16 mouse cellular contexts compared by ENCODE assay signal in genomic region chr4:32491176-32491575, GRCm38 (mm10).
DNase-seq lines count a peak whose midpoint lies in the region; ATAC-seq lines count a peak whose summit lies in the region.
"Had no signal": no experiment of that assay in that cellular context is flagged by ENCODE, and none has a peak within 500 bp of the region (broad histone marks: within the 10 kb centered on the region; RNA-seq: fewer than 3 reads in every experiment).

No protein-coding gene starts in this region.

- H3K36me3 ChIP-seq in heart, embryonic 16.5 days (ENCODE audit: control insufficient read depth, insufficient read depth), result no peaks in the 10 kb centered on the region
- H3K36me3 ChIP-seq in lung, embryonic 16.5 days (ENCODE audit: control insufficient read depth, insufficient read depth, low read length), result no peaks in the 10 kb centered on the region
- no peaks in the 10 kb centered on the region for H3K36me3 ChIP-seq in midbrain, embryonic 16.5 days (ENCODE audit: control insufficient read depth, insufficient read depth, low read length)
- no peaks in the 10 kb centered on the region for H3K36me3 ChIP-seq in midbrain, embryonic 10.5 days
- H3K36me3 ChIP-seq: embryonic facial prominence, embryonic 10.5 days had no signal

- no peak overlapping the region for H3K4me3 ChIP-seq in heart, embryonic 16.5 days (ENCODE audit: low read length)
- no peak overlapping the region for H3K4me3 ChIP-seq in lung, embryonic 16.5 days (ENCODE audit: low read length)
- no peak overlapping the region for H3K4me3 ChIP-seq in midbrain, embryonic 16.5 days (ENCODE audit: low read depth, low read length)
- H3K4me3 ChIP-seq in midbrain, embryonic 10.5 days, result no peak overlapping the region
- H3K4me3 ChIP-seq: embryonic facial prominence, embryonic 10.5 days; forebrain, embryonic 13.5 days had no signal

- H3K4me1 ChIP-seq in heart, embryonic 16.5 days (ENCODE audit: control insufficient read depth, insufficient read depth, low read length), result peaks cover 22% of the 10 kb centered on the region
- H3K4me1 ChIP-seq in lung, embryonic 16.5 days (replicated peaks; ENCODE audit: control insufficient read depth, insufficient read depth, low read length), result peaks cover 13% of the 10 kb centered on the region
- peaks cover 12% of the 10 kb centered on the region for H3K4me1 ChIP-seq in midbrain, embryonic 16.5 days (ENCODE audit: control insufficient read depth, insufficient read depth, low read length)
- H3K4me1 ChIP-seq in midbrain, embryonic 10.5 days, result peaks cover 21% of the 10 kb centered on the region

- H3K9me3 ChIP-seq in heart, embryonic 16.5 days (replicated peaks; ENCODE audit: control insufficient read depth, low read length), result peaks cover 7% of the 10 kb centered on the region; the same call in 1 of the 2 replicates
- no peaks in the 10 kb centered on the region for H3K9me3 ChIP-seq in lung, embryonic 16.5 days (ENCODE audit: control insufficient read depth, low read length)
- H3K9me3 ChIP-seq in midbrain, embryonic 16.5 days (replicated peaks; ENCODE audit: control insufficient read depth, low read length, poor library complexity, severe bottlenecking), result no peaks in the 10 kb centered on the region
- no peaks in the 10 kb centered on the region; the same call in 1 of the 2 replicates for H3K9me3 ChIP-seq in midbrain, embryonic 10.5 days (replicated peaks)
- H3K9me3 ChIP-seq: forebrain, embryonic 13.5 days had no signal

- peak overlapping the region; percentile 7; the same call in 1 of the 2 replicates for H3K9ac ChIP-seq in heart, embryonic 16.5 days (ENCODE audit: low read length)
- H3K9ac ChIP-seq in lung, embryonic 16.5 days (ENCODE audit: low read length), result no peak overlapping the region
- H3K9ac ChIP-seq in midbrain, embryonic 16.5 days (ENCODE audit: low read depth, low read length), result no peak overlapping the region
- H3K9ac ChIP-seq: forebrain, embryonic 13.5 days; forebrain, postnatal 0 days had no signal

- intact Hi-C loops in heart, postnatal 25 days (cut with DNase I), result no loop called here

- WGBS in heart, embryonic 16.5 days, result 39% methylated on average over 8 of the region's 8 CpGs
- WGBS in lung, embryonic 16.5 days, result 43% methylated on average over 8 of the region's 8 CpGs
- 85% methylated on average over 8 of the region's 8 CpGs for WGBS in midbrain, embryonic 16.5 days
- 90% methylated on average over 8 of the region's 8 CpGs for WGBS in midbrain, embryonic 10.5 days

- no peak for ATAC-seq in heart, embryonic 16.5 days (replicated peaks; ENCODE audit: extremely low read depth, insufficient read depth, low FRiP score)
- peak; percentile 52 for ATAC-seq in lung, embryonic 16.5 days (ENCODE audit: low read depth)
- no peak for ATAC-seq in midbrain, embryonic 16.5 days
- ATAC-seq: forebrain, embryonic 13.5 days; forebrain, postnatal 0 days; hindbrain, postnatal 0 days had no signal

- no peak overlapping the region for H3K4me2 ChIP-seq in heart, embryonic 16.5 days (ENCODE audit: low read depth, low read length)
- no peak overlapping the region for H3K4me2 ChIP-seq in lung, embryonic 16.5 days (ENCODE audit: low read depth, low read length)
- no peak overlapping the region for H3K4me2 ChIP-seq in midbrain, embryonic 16.5 days (ENCODE audit: low read length)
- H3K4me2 ChIP-seq: forebrain, embryonic 13.5 days had no signal

- no peak overlapping the region for H3K27ac ChIP-seq in heart, embryonic 16.5 days (ENCODE audit: low read length)
- H3K27ac ChIP-seq in lung, embryonic 16.5 days (ENCODE audit: low read length), result no peak overlapping the region
- peak overlapping the region; percentile 42; the same call in 1 of the 2 replicates for H3K27ac ChIP-seq in midbrain, embryonic 16.5 days (ENCODE audit: low read length)
- no peak overlapping the region for H3K27ac ChIP-seq in midbrain, embryonic 10.5 days (replicated peaks)
- H3K27ac ChIP-seq: embryonic facial prominence, embryonic 10.5 days; forebrain, embryonic 13.5 days; hindbrain, postnatal 0 days had no signal

- H3K27me3 ChIP-seq in heart, embryonic 16.5 days (ENCODE audit: control insufficient read depth, insufficient read depth, low read length), result no peaks in the 10 kb centered on the region
- H3K27me3 ChIP-seq in lung, embryonic 16.5 days (ENCODE audit: control insufficient read depth, insufficient read depth, low read depth, low read length), result no peaks in the 10 kb centered on the region
- H3K27me3 ChIP-seq in midbrain, embryonic 16.5 days (ENCODE audit: control insufficient read depth, insufficient read depth, low read depth, low read length), result no peaks in the 10 kb centered on the region
- H3K27me3 ChIP-seq in midbrain, embryonic 10.5 days (ENCODE audit: low read depth, poor library complexity, severe bottlenecking), result no peaks in the 10 kb centered on the region
- H3K27me3 ChIP-seq: forebrain, embryonic 13.5 days had no signal

- no peak for DNase-seq in heart, postnatal 25 days (ENCODE audit: low spot score)
- no peak for DNase-seq in lung, postnatal 10 days
- DNase-seq in midbrain, embryonic 10.5 days (ENCODE audit: low spot score), result no peak
- DNase-seq in urinary bladder, postnatal 25 days (ENCODE audit: low spot score), result no peak
- DNase-seq: adrenal gland, adult 2 months; adrenal gland, postnatal 25 days; cerebellum, adult 18-20 months; cerebellum, postnatal 10 days; forebrain, postnatal 0 days; gastrocnemius, postnatal 14 days had no signal
